Mouse (Mus musculus) E14TG2a.4 (cell line): Measurements from ENCODE around the gene Dnah3.

Source experiments
- CTCF ChIP-seq: conservative IDR thresholded peaks from 2 replicates; pipeline ENCODE4 v1.5.1; 2014; ENCODE audit warnings: low read length
- POU5F1 ChIP-seq: IDR thresholded peaks from 2 replicates; pipeline ENCODE4 v1.6.1; 2014; ENCODE audit warnings: low read length, borderline replicate concordance

DNA sequence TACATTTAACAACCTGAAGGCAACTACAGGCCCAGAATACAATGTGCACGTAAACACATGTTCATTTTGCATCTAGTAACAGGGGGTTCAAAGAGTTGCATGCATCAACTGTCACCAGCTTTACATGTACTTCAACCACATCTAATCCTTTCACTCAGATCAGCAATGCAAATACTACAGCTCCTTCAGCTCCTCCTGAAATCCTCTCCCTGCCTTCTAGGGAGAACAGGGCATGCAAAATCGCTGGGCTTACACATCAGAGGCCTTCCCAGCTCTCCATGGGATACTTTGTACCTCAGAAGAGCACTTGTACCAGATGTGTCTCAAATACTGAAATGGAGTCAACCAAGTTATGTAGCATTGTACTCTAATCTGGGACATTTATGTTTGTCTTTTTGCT lies 222.0 kb downstream of the Dnah3 start:
- TF ChIP-seq CTCF (no peak), POU5F1 (no peak)
